Mouse (Mus musculus): ENCODE measurements around the gene Tmem229b.
"Not testable (repeated sequence)": the region's sequence is repeated elsewhere in the genome, so short reads cannot be mapped to it uniquely, and the experiment has no call there.

Tmem229b gene

DNA sequence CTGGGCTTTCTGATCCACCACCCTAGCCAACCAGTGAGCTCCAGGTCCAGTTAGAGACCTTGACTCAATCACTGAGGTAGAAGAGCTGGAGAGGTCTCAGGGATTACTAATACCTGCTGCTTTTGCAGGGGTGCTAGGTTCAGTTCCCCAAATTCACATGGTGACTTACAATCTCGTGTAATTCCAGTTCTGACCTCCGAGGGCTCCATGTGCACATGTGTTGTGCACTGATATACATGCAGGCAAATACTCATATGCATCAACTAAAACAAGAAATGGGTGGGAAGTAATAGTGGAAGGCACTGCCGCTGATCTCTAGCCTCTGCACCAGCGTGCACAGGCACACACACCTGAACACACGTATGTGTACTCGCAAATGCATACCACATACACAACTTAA is 60.3 kb downstream of the Tmem229b start:
- DNase-seq: peak; percentile 16

DNA sequence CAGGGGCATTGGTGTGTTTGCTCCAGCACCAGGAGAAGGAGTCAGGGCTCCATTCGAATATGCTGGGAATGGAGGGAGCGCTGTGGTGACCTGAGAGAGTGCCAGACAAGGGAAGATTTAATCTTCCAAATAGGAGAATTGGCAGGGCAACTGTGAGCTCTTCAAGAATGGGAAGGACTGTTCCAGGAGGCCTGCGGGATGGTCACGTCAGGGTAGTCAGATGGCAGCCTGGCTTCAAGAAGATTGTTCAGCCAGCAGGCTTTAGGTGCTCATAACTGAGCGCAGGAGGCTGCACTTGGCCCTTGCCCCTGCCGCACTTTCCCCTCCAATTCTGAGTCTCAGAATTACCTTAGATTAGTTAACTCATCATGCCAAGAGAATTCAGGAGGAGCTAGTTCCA is 64.5 kb downstream of the Tmem229b start:
- DNase-seq: no peak

DNA sequence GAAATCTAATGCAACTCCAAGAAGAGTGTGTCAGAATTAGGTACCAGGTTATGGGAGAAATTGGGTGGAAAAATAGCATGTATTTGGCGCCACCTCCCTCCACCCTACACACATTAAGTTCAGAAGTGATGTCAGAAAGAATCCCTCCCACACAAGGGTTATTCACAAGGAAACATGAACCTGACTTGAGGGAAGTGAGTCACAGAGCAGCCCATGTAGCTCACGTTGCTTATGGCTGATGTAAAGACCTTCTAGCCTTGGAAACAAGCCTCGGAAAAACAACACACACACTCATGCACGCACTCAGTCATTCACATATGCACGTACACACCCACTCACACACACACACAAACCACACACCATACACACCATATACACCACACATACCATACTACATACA is 67.3 kb downstream of the Tmem229b start:
- no peak for DNase-seq

DNA sequence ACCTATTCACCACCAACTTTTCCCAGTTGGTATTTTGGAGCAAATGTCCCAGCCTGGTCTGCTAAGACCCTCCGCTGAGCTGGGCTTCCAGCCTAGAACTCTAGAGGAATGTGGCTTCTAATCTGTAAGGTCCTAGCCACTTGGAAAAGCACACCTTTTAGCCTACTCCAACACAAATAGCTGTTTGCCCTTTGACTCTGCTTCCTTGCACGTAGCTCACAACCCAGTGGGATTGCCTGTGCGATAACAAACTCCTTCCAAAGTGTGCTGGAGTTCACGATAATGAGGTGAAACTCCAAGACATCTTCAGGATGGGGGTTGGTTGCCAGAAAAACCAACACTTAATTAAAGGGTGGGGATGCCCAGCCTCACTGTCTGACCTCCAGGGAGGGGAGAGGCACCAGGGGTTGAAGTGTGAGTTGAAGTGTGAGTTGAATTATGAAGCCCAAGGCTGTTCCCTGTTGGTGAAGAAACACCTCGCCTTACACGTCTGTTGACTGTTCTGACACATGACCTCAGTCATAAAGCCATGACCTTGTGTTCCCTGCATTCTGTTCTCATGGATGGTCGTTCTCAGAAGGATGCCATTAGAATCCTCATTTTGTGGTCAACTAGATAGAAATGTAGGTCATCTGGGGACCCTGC is 67.9 kb downstream of the Tmem229b start:
- DNase-seq: no peak

DNA sequence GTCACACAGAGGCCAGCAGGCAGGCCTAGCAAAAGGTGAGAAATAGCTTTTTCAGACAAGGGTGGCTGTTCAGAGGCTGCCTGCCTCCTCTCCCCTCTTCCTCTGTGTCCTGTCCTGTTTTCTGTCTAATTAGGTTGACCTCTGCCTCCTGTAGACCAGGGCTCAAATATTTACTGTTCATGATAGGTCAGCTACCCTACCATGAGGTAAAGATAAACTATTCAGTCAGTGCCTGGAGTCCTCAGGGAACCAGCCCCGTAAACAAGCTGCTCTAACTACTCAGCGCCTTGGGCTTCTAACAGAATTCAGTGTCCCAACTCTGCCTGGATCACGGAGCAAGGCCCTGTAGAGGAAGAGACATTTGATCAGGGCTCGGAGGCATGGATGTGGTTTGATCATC is 70.9 kb downstream of the Tmem229b start:
- no peak for DNase-seq

DNA sequence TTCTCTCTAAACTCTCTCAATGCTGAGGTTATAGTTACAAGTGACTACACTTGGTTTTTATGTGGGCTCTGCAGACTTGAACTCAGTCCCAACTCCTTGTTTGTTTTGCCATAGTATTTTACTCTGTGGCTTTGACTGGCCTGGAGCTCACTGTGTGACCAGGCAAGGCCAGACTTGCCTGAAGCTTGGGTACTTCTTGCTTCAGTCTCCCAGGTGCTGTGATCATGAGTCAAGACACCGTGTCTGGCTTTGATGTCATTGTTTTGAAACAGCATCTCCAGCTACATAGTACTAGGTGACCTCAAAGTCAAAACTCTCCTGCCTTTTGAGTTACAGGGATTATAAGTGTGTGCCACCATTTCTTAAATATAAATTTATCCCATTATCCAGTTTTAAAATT is 77.5 kb downstream of the Tmem229b start:
- no peak for DNase-seq

DNA sequence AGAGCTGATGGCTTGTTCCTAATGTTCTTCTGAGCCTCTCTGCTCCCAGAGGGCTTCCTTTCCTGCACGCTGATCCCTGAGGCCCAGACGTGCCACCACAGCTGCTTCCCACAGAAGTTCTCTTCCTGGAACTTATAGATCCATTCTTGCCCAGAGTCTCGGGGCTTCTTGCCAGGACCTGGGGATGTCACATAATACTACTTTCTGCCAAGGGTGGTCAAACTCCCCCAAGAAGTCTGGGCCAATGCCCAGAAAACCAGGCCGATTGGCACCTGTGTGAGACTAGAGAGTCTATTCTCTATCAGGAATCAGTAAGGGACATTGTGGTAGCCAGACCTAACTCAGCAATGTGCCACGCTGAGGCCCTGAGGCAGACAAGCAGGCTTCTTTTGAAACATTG is 80.1 kb downstream of the Tmem229b start:
- DNase-seq: no peak

DNA sequence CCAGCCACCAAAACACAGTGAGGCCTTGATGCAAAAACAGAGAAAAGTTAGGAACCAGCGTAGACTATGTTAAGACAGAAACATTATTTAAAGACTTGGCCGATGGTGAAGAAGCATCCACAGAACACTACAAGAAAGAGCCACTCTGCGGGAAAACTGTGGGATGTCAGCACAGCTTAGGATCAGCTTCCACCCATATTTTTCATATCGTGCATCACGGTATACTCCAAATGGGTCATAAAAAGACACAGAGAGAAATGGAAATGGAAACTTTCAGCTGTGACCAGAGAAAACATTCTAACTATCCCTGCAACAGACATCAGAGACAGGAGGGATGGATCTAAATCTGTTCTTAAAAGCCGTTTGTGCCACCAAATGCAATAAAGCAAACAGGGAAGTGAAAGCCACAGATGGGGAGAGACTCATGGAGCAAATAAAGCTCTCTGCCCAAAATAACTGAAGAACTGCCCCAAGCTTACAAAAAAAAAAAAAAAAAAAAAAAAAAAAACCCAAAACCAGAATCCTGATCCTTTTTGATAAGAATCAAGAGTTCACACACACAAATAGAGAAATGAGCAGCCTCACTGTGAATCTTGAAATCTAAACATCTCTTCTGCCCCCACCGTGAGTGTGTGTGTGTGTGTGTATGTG is 83.8 kb downstream of the Tmem229b start:
- DNase-seq: no peak

DNA sequence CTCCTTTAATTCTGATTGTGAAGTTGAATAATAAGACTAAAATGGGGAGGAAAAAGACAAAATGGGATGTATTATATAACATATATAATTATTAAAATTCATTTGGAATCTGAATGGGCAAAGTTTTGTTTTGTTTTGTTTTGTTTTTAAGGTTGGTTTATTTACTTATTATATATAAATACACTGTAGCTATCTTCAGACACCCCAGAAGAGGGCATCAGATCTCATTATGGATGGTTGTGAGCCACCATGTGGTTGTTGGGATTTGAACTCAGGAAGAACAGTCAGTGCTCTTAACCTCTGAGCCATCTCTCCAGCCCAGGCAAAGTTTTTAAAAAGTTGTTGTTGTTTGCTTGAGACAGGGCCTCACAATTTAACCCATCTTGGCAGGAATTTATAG is 84.5 kb downstream of the Tmem229b start:
- DNase-seq: not testable (repeated sequence)

DNA sequence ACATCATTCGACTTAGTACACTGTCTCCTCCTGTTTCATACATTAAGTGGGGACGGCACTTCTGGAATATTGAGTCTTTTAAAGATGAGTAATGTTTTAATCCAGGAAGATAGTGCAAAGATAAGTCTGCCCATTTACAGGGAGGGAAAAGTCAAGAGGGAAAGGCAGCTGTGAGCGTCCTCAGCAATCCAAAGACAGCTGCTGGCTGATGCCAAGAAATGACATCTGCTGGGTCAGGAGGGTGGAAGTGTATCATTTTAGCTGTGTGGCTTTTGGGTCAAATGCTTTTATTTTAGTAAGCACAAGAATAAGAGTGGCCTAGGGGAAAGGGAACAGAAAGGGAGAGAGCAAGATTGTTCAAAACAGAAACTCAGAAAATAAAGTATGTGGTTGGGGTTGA is 85.4 kb downstream of the Tmem229b start:
- no peak for DNase-seq

DNA sequence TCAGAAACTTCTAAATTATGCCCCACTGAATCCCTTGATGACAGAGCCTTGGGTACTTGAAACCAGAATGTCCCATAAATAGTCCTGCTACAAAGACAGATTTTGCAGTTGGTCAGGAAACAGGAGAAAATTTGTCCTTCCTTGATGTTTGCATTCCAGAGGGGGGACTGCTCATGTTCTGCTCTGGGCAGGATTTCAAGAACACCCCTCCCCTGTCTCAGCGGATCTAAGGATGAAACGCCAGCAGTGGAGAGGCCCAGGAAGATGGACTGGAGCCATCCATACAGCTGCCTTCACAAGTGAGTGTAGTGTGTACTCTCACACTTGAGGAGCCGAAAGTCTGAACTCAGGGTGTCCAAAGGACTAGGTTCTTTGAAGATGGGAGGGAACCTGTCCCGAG is 86.0 kb downstream of the Tmem229b start:
- no peak for DNase-seq

DNA sequence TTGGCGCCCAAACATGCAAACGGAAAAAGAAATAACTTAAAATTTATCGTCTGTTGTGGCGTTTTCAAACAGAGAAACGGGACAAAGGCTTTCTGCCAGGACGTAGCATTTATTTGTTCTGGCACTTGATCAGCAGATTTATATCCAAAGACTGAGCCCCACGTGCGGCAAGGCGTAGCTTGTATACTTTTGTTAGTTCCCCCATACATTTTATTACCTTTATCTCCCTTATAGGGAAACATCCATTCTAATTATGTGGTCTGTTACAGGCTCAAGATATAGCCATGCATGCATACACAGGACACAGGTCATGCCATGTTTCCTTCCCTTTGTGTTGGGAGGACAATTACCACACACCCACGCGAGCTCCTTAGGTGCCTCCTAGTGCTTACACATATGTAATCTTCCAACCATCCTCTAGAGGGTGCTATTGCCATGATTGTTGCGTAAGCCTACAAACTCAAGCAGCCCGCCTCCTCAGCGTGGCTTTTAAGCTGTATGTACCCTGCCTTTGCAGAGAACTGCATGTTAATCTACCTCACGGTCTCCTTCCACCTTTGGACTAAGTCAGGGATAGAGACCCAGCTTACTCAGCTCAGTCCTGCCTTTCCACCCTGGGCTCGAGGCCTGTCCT is 88.2 kb downstream of the Tmem229b start:
- DNase-seq: peak; percentile 66

DNA sequence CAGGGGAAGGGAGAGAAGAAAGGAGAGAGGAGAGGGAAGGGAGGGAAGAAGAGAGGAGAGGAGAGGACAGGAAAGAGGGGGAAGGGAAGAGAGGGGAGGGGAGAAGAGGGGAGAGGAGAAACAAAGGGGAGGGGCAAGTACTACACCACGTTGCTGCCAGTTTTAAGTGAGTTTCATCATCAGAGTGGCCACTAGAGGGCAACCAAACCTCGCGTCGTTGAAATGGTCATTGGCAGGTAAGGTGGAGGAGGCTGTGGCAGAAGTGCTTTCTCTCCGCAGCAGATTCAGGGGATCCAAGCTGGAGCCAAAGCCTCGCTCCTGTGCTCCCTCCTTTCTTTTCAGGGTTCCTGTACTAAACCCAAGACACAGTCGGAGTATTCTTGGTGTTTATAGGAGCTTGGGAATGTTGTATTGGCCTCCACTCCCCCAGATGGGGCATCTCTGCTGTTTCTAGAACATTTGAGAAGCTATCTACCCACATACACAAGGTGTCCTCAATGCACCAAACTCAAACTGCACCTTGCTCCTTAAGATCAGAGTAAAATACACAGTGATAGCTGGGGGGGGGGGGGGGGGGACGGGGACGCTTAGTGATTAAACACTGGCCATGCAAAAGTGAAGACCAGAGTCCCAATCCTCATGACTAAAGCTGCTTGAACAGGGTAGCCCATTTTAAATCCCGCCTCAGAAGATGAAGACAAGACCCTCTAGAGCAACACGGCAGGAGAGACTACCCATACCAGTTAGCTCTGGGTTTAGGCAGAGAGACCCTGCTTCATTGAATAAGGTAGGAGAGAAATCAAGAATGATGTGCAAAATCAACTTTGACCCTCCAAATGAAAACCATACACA is 89.0 kb downstream of the Tmem229b start:
- DNase-seq: peak; percentile 89

DNA sequence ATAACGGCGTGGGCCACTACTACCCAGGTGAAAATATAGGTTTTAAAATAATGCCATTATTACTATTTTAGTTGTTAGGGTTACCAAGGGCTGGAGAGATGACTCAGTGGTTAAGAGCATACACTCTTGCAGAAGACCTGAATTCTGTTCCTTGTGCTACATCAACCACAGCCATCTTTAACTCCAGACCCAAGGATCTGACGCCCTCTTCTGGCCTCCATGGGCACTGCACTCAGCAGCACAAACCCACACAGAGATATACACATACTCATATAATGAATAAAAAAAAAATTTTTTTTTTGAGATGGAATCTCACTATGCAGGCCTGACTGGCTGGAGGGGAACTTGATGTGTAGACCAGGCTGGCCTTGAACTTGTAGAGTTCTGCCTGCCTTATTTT is 91.1 kb downstream of the Tmem229b start:
- DNase-seq: no peak

DNA sequence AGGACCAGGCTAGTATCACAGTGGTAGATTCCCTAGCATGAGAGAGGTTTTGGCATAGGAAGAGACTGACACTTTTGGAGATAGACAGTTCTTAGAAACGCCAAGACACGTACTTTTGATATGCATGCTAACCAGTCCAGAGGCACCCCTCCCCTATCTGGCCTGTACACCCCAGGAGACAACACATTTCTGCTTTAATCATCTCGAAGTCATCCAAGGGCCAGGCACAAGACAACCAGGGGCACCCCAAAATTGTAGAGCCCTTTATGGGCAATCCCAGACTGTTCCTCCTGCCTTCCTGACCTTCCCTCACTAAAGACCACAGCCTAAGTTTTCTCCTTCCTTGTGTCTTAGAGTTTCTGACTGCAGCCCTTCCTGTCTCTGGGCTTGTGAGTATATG is 91.9 kb downstream of the Tmem229b start:
- no peak for DNase-seq

DNA sequence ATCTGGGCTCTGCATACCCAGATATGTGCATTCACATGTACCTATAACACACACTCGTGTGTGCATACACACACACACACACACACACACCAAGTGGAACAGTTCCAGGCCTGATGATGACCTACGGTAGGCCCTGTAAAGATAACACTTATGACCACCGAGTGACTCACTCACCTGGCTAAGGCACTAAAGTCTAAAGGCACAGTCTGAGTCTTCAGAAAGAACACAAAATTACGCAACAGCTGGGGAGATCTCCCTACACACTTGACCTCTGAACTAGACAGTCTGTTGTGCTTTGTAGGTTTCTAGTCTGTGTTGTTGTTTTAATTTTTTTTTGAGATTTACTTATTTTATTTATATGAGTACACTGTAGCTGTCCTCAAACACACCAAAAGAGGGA is 93.0 kb downstream of the Tmem229b start:
- no peak for DNase-seq

All from thymus, postnatal 25 days (tissue).